Mouse (Mus musculus) left cerebral cortex, postnatal 14 days (tissue): ENCODE results near the gene Zcchc17. TPM values are rescaled to one million over a fixed set of nuclear protein-coding genes. Genes with fewer than 3 reads are reported as not detected.
A peak's percentile ranks its signal among the peaks of the same experiment; 100 is the strongest.

Experiments used
- DNase-seq, 2 experiments: peaks; one replicate each; pipeline ENCODE4 v3.0.0; 2021 to 2022; ENCODE audit warnings: low spot score in 2 of 2, mixed read lengths in 1 of 2
- intact Hi-C: fragments of 180-260 bp; cut with DNase I; formaldehyde crosslinking; loops from one replicate; pipeline ENCODE4 v1.15.1; 2025
- total RNA-seq, 2 experiments: library from RNA; stranded (reverse); gene quantifications; 2 replicates each; pipeline ENCODE4 v1.2.3; 2021

Zcchc17 gene
- total RNA-seq, 2 experiments from 2014 or later = 57.9 to 61.8 TPM

DNA sequence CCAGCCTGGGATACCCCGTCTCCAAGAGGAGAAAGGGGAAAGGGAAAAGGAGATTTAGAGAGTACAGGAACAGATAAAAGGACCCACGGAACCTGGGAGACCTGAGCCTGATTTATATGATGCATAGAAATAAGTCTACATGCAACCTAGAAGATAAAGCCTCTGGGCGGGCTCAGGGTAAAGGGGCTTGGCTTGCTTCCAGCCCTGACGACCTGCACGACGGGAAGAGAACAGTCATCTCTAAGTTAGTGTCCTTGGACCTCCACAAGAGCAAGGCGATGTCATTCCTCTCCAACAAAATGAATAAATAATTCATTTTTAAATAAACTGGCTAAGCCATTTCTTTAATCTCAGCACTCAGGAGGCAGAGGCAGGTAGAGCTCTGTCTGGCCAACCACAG is 37.2 kb downstream of the Zcchc17 start:
- intact Hi-C loops = no loop called here
- DNase-seq = no peak

DNA sequence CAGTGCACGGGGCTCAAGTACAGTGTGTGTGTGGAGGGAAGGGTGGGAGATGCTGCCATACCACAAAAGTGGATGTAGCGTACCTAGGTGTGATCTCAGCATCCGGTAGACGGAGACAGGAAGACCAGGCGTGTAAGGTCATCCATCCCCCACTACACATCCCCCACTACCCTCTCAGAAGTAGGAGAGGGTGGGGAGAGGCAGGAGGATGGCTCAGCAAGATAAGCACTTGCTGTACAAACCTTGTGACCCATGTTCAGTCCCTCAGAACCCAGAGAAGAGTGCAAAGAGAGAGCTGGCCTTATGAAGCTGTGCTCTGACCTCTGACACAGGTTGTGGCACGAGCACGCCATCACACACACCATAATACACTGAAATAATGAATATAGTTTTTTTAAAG is 38.1 kb downstream of the Zcchc17 start:
- intact Hi-C loops = no loop called here

DNA sequence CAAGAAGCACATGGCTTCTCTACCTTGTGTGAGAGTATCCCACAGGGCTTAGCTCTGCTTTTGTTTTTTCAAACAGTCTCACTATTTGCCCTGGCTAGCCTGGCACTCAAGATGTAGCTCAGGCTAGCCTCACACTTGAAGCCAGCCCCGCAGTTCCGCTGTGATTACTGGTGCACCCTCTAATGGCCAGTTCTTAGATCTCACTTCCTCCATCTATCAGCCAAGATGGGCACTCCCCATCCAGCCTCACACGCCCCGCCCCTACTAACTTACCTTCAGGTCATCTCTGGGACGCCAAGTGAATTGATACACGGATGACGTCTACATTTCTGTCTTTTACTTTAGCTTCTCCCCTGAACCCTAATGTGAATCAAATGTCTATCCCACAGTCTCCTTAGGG is 40.2 kb downstream of the Zcchc17 start:
- intact Hi-C loops = no loop called here
- DNase-seq = no peak

More for the DNA sequence above, 38.1 kb downstream of the Zcchc17 start:
- no peak for DNase-seq

DNA sequence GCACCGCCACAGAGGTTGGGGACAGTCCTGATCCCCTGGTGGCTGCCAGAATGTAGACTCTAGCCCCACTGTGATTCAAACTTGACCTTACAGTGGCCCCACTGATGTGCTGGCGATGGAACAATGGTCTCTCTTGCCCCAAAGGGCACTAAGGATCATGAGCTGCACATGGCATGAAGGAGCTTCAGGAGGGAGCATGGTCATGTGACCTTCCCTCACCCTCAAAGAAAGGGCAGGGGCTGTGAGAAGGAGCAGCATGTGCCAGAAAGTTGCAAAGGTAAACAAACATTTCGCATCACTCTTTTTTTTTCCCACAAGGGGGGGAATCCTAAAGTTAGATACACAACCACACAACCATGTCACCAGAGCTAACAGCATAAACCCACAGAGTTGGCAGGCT is 41.6 kb downstream of the Zcchc17 start:
- intact Hi-C loops = no loop called here
- no peak for DNase-seq

DNA sequence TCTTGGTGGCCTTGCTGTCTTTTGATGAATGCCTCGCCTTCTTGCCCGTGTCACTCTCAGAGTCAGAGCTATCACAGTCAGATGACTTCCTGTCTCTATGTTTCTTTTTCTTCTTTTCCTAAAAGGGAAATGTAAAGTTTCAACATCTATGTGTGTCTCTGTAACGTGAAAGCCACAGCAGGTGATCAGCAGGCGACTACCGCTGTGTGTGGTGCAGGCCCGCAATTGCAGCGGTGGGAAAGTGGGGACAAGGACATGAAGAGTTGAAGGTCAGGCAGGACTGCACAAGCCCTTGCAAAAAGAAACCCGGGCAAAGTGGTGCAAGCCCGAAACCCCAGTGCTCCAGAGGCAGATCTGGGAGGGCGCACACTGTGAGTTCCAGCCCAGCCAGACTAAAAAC is 43.1 kb downstream of the Zcchc17 start:
- DNase-seq = no peak
- intact Hi-C loops = no loop called here

DNA sequence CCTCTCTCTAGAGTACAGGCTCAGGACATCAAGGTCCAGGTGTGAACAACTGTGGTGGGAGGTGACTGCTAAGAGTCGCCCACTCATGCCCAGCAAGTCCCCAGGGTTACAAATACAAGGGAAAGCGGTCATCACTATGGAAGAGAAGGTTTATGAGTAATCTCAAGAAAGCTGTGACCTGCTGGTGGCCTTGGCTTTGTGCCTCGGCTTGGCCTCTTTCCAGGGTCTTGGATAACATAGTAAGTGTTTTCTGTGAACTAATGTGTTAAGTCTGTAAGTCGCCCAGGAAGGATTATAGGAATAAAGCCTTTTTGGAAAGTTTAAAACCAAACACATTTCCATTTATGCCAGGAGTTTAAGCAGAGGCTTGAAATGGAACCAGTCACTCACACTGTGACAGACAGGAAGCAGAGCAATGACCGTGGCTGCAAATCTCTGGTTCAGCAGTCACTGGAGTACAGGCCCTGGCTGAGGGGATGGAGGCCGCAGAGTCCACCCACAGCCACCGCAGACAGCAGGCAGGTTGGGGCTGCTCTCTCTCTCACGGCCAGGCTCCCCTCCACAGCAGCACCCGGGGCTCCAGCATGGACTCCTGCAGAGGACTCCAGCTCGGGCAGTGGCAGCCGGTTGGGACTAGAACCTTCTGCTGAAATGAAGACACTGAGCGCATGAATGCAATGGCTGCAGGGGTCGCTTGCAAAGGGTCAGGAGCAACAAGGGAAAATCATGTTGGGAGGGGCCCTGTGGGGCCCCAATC is 43.8 kb downstream of the Zcchc17 start:
- DNase-seq = peak in 1 of 2 experiments; percentile 29
- intact Hi-C loops = no loop called here

DNA sequence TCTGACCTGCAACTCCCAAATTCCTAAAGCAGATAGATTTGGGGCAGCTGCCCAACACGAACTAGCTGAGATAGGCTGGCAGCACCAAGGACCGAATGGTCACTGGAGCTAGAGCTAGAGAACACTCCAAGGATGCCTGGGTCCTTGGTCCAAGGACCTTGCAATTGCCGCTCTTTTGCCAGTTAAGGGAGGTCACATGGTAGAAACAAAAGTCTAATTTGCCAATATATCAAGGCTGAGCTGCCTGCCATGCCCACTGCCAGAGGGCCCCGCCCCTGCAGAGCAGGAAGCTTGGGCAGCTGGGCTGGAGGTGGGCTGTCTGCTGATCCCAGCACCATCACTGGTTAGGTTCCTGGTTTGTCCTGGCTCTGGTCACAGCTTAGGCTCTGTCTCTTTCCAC is 46.2 kb downstream of the Zcchc17 start:
- DNase-seq = no peak
- intact Hi-C loops = no loop called here

DNA sequence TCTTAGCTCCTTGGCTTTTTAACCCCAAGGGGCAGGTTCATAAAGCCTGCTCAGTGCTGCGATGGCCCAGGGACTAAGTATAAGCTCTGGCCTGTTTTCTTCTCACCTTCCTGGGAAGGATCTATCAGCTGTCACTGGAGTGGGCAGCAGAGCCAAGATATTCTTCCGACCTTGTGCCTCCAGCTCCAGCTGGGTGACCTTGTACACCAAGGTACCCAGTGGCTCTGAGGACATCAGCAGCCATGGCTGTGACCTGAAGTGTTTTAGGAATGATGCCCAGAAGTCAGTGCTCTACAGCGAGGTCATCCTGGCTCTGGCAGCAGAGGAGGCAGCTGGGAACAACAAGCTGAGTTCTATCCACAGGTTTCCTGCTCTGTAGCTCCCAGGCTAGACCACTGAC is 47.2 kb downstream of the Zcchc17 start:
- intact Hi-C loops = no loop called here
- no peak for DNase-seq

DNA sequence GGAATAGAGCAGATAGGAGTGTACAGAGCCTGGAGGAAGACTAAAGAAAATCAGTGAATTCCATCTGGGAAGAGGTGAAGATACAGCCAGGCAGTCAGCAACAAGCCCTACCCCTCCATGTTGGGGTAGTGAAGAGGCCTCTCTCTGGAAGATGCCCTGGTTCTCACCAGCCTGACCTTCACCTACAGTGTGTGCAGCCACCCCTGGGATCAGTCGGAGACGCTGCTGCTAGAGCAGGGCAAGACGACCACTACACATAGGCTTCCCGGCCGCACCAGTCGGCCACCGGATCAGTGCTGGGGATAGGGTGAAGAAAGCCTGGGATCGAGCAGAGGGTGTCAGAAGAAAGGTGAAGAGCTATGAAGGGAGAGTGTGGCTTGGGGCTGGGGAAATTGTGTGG is 50.5 kb downstream of the Zcchc17 start:
- DNase-seq = no peak
- intact Hi-C loops = no loop called here

DNA sequence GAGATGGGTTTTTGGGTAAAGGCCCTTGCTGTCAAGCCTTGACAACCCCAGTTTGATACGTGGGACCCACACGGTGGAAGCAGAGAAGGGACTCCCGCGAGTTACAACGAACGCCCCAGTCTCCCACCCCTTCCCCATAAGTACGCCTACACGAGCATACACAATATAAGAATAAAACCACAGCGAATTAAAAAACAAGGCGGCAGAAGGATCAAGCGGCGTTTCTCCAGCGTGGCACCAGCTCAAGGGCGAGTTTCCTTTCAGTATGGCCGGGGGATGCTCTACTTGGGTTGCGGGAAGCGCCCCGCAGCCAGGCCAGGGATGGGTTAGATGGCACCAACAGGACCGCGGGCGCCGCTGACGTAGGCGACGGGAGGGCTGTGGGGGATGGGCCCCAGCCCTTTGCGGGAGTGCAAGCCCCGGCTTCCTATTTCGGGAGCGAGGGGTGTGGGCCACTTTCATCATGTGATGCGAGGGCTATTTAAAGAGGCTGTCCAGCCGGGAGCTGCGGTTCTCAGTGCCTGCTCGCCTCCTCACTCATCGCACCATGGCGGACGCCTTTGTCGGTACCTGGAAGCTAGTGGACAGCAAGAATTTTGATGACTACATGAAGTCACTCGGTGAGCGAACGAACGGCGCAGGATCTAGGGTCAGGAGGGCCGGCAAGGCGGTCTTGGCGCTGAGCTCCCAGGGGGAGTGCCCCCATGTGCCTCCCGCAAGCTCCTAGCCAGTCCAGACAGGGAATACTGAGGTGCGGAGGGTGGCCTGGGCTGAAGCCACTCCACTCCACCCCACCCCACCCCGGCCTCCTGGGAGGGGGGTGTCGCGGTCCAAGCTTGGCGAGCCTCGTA is 51.3 kb downstream of the Zcchc17 start, which contains the start of the genes Fabp3 and Gm10570:
Gene Fabp3, plus strand, starts transcription at position 365 of the 851 bp plus-strand sequence.
Gene Gm10570, minus strand, starts transcription at position 444 of the 851 bp plus-strand sequence.
- intact Hi-C loops = no loop called here

DNA sequence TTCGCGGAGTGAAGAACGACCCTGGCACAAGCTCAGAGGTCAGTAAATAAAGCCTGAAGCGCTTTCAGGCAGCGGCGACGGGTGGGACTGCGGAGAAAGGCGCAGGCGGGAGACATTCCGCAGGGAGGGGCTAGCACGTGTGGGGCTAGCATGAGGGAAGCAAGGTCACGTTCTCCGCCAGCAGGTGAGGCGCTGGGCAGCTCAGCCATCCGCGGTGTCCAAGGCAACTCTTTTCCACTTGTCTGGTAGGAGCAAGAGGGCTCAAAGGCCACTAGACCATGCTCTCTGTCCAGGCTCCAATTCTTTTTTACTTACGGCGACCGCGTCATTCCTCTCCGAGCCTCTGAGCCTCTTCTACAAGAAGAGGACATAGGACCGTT is 51.9 kb downstream of the Zcchc17 start:
- intact Hi-C loops = no loop called here
- DNase-seq = peak; percentile 41 to 58

More for the DNA sequence above, 51.3 kb downstream of the Zcchc17 start, which contains the start of the genes Fabp3 and Gm10570:
- peak; percentile 78 to 79 for DNase-seq

DNA sequence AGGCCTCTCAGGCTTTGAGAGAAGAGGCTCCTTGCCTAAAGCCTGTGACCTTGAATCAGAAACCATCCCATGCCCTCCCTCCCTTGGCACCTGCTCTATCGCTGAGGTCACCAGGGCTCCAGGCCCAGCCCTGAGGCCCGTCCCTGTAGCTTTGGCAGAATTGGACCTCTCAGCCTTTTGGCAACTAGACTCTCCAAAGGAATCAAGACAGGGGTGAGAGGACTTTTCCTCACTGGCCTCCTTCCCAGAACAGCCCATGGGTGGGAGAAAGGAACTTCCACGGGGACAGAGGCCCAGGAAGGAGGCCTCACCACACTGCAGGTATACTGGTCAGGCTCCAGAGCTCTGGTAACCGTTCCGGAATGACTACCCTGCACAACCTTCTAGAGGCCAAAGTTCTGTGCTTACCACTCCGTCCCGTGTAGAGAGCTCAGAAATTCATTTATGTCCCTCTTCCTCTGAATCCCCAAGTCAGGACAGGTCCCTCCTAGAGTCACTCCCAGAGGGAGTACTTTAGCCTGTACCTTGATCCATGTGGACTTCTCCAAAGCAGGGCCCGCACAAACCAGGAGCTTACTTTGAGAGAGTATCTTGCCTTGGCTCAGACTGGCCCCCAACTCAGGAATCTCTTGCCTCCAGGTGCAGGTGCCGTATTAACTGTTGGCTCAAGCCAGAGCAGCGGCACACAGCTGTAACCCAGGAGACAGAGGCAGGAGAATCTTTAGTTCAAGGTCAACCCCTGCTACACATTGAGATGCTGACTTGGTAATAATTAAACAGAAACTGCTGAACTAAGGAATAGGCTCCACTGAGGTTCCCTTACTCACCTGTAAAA is 52.7 kb downstream of the Zcchc17 start:
- DNase-seq = no peak
- intact Hi-C loops = no loop called here

DNA sequence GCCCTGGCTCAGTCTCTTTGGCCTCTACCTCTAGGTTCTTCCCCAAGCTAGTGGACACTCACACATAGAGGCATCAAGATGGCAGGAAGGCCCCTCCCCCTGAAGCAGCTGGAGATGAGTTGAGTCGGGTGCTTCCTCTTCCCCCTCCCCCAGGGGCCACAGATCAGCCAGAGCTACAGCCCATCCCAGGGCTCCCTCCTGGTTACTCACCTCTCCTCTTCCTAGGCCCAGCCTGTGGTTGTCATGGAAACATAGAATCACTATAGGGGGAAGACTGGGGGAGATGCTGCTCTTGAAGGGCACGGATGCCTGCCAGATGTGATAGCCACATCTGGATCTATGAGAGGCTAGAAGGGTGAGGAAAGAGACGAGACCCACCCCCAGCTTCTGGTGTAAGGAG is 55.0 kb downstream of the Zcchc17 start:
- intact Hi-C loops = no loop called here
- no peak for DNase-seq

DNA sequence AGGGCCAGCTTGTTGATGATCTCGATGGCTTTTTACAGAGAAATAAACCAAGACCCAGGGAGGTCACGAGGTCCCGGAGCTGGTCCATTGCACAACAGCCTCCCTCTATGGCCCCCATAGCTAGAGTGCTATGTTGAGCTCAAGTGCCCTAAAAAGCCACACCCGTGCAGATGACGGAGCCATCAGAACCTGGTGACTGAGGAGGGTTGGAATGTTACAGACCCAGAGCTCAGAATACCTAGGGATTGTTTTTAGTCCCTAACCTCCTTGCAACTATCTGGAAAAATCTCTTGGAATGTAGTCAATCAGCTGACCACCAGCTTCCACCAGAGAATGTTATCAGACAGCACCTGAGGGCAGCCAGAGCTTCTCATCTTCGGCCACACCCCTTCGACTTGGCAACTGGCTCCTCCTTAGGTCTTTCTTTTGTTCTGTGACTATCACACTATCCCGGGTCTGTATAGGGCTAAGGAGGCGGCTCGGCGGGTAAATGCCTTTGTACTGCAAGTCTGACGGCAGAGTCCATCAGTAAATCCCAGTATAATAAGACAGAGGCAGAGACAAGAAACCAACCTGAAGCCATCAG is 57.4 kb downstream of the Zcchc17 start:
- DNase-seq = no peak
- intact Hi-C loops = no loop called here

DNA sequence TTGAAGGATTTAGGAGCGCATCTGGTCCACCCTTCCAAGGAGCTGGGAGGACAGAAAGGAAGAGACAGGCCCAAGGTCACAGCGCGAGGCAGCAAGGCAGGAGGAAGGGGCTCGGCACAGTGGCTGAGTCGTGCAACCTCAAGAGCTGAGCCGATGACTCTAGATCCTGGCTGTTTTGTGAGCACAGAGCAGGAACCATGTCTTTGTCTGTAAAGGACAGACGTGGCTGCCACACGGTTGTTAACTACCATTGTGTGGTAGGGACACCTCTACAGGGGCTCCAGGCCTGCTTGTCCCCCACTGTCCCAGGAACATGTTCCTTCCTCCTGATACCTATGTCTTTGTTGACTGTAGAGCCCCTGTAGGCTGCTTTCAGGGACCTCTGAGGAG is 60.1 kb downstream of the Zcchc17 start:
- no peak for DNase-seq
- intact Hi-C loops = no loop called here

DNA sequence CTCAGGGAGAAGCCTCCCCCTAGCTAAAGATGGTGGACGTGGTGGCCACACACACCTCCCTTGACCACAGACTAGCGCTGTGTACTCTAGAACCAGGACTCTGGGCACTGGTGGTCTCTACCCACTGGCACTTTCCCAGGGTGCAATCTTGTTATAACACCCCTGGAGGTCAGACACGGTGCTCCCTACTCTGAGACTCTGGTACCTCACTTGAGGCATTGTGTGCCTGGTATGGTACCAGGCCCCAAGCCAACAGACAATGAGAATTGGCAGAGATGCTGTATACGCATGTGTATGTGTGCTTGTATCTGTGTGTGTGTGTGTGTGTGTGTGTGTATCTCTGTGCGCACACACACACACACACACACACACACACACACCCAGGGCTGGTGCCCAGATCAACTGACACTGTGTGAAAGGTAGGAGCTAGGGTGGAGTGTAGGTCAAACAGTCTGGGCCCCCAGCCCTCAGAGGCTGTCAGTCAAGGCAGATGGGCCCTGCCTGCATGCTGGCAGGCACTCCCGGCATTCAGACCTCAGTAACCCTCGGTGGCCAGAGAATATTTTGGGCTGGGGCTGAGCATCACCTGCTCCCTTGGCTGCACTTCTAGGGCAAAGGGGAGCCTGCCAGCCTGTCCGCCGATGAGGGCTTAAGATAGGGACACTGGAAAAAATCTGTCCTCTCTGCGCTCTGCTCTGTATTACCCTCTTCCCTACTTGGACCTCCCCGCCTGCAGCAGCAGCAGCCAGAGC is 60.7 kb downstream of the Zcchc17 start:
- intact Hi-C loops = no loop called here
- no peak for DNase-seq

DNA sequence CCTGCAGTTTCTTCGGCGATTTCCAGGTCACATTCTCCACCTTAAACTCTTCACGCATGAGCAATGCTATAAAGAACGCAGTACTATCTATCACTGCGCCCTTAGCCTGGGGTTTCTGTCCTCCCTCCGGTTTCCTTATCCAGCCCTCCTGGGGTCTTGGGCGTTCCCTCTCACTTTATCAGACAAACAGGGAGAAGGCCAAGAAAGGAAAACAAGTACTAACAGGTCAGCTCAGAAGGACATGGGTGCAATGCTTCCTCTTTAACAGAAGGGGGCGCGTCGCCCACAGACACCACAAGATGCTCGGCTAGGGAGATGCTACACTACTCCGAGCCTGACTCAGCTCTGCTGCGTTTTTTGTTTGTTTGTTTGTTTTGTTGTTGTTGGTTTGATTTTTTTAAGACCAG is 62.6 kb downstream of the Zcchc17 start:
- intact Hi-C loops = no loop called here
- DNase-seq = no peak

DNA sequence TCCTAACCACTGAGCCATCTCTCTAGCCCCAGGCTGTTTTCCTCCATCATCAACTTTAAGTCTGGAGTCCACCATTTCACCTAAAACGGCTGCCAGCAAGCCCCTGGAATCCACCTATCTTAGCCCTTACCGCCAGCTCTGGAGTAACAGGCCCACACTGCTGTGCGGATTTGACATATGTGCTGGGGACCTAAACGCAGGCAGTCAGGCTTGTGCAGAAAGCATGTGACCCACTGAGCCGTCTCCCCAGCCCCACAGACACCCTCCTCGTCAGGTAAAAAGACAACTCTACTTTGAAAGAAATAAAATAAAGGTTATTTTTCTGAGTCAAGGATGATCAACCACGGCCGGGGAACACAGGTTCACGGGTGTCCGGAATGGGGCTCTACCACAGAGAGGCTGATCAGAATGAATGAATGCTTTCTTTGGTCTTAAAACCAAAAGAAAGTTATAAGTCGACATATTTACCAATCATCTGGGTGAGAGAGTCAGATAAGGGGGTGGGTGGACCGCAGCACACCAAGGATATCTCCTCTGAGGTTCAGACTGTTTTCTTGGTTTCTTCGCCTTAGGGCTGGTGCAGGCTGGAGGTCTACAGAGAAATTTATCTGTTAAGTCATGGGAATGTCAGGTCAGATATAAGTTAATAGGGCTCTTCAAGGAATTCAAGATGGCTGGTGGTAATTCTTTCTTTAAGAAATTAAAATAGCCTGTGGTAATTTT is 63.3 kb downstream of the Zcchc17 start:
- DNase-seq = no peak
- intact Hi-C loops = no loop called here
